Mouse (Mus musculus): Measurements from ENCODE around the gene Mylpf.

DNA sequence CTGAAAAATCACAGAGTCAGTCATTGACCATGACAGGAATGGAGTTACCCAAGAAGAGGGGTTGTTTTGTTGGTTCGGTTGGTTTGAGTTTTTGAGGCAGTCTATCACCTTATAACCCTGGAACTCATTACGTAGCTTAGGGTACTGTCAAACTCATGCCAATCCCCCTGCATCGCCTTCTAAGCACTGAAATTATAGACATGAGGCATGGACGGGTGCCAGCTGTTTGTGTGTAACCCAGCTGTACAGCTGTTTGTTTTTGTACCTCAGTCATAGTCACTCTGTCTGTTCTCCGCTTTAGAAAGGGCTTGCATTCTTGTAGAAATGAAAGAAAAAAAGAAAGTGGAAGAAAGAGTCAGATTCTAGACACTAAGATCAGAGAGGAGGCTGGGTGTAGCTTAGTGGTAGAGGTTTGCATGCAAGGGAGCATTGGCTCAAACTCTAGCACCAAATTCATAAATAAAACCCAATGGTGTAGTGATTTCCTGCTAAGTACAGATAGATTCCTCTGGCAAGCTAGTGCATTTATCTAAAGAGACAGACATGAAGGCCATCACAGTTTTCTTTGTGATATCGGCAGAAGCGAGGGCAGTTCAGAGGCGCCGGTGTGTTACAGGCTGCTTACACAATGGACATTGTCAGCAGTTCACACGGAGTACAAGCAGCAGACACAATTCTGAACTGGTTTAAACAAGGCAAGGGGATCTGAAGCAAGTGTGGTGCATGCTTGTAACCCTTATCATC, 53.7 kb downstream of the Mylpf start:
- TF ChIP-seq POLR2A (IDR thresholded peaks at IDR 0.05; ENCODE audit: borderline replicate concordance, extremely low read depth, insufficient read depth, insufficient read length, poor library complexity, severe bottlenecking): no peak
- no peak for TF ChIP-seq CTCF (IDR thresholded peaks at IDR 0.05; ENCODE audit: borderline replicate concordance, extremely low read depth, insufficient read depth, insufficient read length)

Data from brain, embryonic 14.5 days (tissue).